Mouse (Mus musculus) spleen, adult 2 months (tissue): ENCODE measurements around the gene Stac2.

Experiments used
- CTCF ChIP-seq: fragments of 200-500 bp; IDR thresholded peaks from 2 replicates; pipeline ENCODE4 v1.5.1; 2011; ENCODE audit warnings: mild to moderate bottlenecking, inconsistent platforms; ENCODE audit not compliant: insufficient read depth, insufficient read length, insufficient replicate concordance; ENCODE audit errors: extremely low read depth
- POLR2A ChIP-seq: fragments of 200-500 bp; IDR thresholded peaks from 2 replicates; pipeline ENCODE4 v1.6.1; 2011; ENCODE audit warnings: low read depth, low read length, inconsistent platforms

DNA sequence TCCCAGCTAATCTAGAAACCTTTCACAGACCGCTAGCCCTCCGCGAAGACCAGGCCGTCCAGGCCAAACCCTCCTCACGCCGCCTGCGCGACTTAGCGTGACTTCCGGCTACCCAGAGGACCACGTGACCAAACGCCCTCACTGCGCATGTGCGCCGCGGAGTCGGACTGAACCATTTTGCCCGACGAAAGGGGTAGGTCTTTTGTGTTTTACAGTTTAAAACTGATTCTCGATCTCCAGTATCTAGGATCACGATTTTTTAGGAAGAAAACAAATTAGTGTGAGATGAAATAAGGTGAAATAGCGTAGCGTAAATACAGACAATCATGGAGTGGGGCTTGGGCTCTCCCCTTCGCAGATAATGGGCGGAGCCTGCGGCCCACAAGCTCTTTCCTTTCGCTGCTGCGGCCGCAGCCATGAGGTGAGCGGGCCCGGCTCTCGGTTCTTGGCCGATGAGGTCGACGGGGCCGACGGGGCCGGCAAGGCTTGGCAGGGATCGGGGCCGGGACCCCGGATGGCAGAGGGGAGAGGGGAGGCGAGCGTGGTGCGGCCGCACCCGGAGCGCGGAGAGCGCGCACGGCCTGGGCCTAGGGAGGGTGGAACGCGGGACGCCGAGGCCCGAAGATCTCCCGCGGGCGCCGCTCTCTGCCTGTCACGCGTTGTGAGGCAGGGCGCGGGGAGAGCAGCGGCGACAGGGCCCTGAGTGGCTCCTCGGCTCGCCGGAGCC is 26.5 kb downstream of the Stac2 start, which contains the start of gene Rpl19:
- no peak for TF ChIP-seq CTCF
- peak; percentile 98 for TF ChIP-seq POLR2A
